Mouse (Mus musculus): ENCODE measurements around the gene Ednra.
"Not testable (repeated sequence)": the region's sequence is repeated elsewhere in the genome, so short reads cannot be mapped to it uniquely, and the experiment has no call there.

Ednra gene

DNA sequence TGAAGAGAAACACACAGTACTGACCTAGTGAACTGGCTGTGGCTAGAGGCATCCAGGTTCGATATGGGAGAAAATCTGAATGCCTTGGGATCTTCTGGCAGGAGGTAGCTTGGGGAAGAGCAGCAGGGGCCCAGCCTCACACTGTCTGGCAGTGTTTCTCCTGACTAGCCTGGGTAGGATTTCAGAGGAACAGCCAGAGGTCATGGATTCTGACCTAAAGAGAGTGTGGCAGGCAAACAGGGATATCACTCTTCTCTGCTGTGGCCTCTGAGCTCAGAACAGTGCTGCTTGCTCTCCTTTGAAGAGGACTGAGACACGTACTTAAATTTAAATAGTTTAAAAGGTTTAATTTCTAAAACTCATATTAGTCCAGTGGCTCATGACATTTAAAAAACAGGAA is 7.2 kb downstream of the Ednra start:
- no peak for DNase-seq

DNA sequence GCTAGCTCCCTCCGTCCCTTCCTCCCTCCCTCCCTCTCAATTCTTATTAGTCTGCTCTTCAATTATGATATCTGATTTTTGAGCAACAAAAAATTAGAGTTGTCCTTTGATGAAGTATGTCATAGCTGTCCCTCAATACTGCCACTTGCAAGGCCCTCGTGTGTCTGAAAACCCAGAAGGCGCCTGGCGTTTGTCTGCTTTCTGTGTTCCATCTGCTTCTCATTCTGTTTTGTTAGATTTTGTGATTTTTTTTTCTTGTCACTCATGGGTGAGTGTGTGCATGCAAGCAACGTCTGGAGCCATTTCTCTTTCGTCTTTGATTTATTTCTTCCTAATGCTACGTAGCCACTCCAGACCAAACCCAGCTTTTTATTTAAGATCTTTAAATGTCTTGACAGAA is 9.8 kb downstream of the Ednra start:
- DNase-seq, result no peak

GRCm38 (mm10) chr8:77713688-77714087 is 10.6 kb downstream of the Ednra start:
- DNase-seq, result no peak

GRCm38 (mm10) chr8:77704768-77705167 is 19.5 kb downstream of the Ednra start:
- DNase-seq, result no peak

DNA sequence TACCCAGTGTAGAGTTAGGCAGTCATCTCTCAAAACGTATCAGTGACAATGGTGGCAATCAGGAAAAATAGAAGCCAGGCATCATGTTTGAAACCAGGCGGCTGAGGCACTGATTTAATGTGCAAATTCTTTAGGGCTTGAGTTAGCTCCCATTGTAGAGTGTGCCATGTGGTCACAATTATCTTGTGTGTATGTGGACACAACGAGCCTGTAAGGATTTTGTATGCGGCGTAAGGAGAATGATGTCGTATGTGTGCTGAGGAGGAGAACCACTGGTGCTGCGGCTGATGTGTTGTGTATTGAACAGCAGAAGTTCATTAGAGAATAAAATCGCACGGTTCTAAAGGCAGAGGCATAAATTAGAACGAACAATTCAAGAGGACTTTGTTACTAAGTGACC is 26.2 kb downstream of the Ednra start:
- no peak for DNase-seq

DNA sequence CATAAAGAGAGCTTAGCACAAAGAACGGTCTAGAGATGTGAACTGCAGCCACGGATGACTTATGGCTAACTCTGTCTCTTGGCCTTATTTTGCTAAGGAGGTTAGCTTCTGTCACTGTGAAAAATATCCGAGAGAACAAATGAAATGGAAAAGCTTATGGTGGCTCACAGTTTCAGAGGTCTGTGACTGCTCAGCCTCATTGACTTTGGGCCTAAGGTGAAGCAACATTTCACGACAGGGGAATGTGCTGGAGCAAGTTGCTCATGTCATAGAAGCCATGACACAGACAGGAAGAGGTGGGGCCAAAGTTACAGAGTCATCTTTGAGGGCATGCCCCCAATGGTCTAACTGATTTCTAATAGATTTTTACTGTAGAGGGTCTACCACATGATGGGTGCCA is 28.1 kb downstream of the Ednra start:
- no peak for DNase-seq

DNA sequence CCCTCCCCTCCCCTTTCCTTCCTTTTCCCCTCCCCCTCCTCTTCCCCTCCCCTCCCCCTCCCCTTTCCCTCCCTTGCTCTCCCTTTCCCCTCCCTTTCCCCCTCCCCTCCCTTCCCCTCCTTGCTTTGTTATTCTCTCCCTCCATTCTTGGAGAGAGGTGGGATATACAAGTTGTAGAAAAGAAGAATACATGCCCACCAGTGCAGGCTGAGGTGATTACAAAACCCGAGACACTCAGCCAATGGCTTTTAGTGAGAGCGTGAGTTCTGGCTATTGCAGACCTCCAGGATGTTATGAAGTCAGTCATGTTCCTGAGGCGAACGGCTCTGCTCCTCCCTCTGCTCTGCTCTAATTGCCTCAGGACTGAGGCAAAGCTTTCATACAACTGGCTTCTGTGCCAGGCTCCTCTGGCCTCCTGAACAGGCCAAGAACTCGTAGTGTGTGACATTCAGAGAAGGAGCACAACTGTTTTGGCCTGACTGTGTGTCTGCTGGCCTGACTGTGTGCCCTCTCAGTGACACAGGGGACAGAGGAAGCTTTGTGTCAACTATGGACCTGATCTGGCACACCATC is 28.7 kb downstream of the Ednra start:
- DNase-seq, result no peak

- no peak for DNase-seq
Measured at GRCm38 (mm10) chr8:77695070-77695469, 29.2 kb downstream of the Ednra start.

GRCm38 (mm10) chr8:77694588-77694987 is 29.7 kb downstream of the Ednra start:
- no peak for DNase-seq

DNA sequence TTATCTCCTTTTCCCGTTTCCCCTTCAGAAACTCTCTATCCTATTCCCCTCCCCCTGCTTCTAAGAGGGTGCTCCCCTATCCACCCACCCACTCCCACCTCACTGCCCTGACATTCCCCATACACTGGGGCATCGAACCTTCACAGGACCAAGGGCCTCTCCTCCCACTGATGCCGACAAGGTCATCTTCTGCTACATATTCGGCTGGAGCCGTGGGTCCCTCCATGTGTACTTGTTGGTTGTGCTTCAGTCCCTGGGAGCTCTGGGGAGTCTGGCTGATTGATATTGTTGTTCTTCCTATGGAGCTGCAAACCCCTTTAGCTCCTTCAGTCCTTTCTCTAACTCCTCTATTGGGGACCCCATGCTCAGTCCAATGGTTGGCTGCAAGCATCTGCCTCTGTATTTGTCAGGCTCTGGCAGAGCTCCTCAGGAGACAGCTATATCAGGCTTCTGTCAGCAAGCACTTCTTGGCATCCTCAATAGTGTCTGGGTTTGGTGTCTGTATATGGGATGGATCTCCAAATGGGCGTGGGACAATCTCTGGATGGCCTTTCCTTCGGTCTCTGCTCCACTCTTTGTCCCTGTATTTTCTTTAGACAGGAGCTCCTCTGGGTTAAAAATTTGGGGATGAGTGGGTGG is 34.7 kb downstream of the Ednra start:
- DNase-seq, result not testable (repeated sequence)

- DNase-seq, result no peak
Measured at GRCm38 (mm10) chr8:77688978-77689377, 35.3 kb downstream of the Ednra start.

DNA sequence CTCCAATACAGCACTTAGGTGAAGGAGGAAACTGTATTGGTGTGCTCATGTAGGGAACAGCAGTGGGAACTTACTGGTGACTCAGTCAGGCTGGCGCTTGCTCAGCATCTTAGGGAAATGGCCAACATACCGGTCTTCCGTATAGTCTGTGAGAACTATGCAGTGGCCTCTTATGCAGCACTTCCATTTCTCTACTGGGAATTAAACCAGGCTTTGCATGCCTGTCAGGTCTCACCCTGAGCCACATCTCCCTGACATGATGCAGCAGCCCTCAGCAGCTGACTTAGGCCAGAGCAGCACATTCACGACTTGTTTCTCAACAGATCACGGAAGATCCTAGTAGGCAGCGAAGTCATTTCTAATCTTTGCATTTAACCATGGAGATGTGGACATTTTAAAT is 39.9 kb downstream of the Ednra start:
- no peak for DNase-seq

DNA sequence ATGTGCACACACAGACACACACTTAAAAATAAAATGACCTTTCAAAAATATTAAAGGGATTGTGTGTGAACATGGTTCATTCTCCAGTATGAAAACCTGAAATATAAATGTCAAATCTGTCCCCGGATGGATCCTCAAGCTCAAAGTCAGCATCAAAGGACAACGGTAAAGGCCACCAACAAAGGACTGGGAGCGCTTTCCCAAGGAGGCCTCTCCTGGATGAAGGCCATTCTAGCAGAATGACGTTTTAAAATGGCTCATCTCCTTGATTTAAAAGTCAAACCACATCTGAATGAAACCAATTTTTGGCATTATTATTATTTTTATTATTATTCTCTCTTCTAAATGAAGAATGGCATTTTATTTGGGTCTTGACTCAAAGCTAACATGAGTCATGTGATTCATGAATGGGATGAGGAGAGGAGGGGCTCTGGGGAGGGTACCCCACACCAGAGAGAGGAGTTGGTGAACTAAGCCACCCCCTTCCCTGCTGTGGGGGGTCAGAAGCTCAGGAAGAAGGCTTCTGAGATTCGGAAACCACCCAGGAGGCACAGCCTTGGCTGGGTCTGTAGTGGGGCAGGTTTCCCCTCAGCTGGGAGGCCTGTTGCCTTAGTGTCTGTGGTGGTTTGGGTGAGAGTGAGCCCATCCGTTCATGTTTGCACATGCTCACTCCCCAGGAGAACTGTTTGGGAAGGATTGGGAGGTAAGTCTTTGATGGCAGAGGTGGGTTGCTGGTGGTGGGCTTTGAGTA is 40.7 kb downstream of the Ednra start:
- DNase-seq, result no peak

DNA sequence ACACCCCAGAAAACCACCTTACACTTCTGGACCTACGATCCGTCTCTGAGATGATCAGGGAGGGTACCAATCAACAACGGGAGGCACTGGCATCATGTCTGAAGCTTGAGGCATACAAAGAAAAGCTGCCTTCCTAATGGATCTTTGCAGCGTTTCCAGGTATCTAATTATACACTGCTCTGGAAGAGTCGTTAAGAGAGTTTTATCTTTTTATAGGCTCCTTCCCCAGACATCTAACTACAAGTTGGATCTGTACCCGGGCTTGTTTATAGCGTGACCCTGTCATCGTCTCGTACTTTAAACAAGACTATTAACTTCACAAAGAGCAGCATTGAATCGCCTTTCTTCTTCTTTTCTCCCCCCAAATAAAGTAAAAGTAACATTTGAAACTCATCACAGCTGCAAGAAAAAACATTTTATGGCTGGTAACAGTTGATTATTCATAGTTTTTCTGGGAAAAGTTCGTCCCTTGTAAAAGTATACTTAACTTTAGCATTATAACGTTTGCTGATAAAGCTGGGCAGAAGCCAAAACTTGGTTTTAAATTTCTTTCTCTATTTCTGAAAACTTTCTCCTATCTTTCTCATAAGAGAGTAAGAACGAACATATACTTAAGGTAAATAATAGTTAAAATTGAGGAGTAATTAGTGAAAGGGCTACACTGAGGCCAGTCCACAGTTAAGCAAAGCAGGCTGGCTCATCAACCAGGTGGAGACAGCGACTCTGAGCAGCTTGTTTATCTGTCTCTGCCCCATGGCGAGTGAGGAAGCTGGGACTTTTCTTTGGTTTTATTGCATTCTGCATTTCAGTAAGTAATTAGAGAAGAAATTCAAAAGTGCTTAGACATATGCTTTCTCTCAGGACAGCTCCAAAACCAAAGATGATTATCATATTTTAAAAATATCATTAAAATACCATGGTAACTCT is 42.0 kb downstream of the Ednra start:
- DNase-seq, result no peak

DNA sequence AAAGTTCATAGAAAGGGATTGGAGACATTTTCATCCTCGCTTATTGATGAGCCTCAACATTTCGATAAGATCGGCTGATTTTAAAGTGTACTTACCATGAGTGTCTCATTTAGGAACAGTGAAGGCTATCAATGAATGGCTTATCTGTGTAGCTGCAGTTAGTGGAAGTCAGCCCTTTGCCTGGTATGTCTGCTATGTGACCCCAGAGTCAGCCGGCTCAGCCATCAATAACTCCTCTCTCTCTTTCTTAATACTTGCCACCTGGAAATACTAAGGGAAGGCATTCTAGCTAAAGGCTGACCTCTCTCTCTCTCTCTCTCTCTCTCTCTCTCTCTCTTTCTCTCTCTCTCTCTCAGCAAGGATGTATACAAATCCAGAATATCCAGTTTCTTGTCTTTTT is 52.2 kb downstream of the Ednra start:
- DNase-seq, result no peak

- no peak for DNase-seq
Measured at GRCm38 (mm10) chr8:77670612-77671363, 53.5 kb downstream of the Ednra start.

DNA sequence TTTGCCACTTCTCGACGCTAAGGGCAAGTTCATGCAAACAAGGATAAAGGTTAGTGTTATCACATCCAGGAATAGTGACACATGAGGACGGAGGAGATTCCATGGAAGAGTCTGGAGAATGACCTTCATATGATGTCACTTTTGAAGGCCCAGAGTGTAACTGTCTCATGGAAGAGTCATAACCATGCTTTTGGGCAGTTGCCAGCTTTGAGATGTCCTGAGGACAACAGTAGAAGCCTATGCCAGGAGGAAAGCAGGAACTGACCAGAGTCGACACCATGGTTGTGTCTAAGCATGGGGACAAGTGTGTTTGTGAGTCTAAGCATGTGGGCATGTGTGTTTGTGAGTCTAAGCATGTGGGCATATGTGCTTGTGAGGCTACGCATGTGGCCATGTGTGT is 56.3 kb downstream of the Ednra start:
- no peak for DNase-seq

DNA sequence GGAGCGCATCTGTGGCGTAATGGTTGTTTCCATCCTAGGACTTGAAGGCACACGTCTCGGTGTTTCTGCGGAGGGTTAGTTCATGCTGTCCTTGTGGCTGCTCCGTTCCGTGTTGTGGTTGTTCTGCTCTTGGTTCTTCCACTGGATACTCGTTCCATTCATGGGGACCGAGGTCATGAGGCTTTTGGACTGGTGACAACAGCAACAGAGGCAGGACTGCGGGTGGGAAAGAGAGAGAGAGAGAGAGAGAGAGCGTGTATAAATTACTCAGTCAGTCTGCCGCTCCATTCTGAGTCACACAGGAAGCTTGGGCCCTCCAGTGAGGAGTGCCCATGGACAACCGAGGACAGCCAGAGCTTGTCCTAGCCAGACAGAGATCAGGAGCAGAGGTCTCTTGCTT is 59.4 kb downstream of the Ednra start:
- peak; percentile 34 to 52 for DNase-seq

GRCm38 (mm10) chr8:77659534-77660080 is 64.7 kb downstream of the Ednra start:
- no peak for DNase-seq

GRCm38 (mm10) chr8:77658356-77658755 is 65.9 kb downstream of the Ednra start:
- DNase-seq, result no peak

DNA sequence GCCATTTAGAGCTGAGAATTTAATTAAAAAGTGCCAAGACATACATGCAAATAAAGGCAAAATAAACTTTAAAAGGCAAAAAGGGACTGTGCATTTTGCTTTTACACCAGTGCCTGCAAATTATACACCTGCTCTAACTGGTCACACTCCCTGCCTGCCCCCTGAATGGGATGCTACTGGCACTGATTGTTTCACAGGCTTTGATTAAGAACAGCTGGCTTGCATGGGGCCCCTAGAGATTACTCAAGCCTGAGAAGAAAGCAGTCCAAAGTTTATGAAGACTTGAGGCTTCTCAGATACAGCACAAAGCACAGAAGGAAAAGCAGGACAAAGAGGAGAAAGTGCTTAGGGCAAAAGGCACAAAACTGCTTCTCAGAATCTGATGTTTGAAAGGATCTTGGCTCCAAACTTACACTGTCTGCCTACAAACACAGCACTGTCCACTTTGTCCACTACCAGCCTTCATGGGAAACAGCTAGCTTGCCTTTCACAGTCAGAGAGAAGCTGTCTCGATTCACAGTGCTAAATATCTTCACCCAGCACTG is 73.5 kb downstream of the Ednra start:
- DNase-seq, result no peak

All from kidney, postnatal 25 days (tissue).